In genomic region chr8:45901626-45902025, GRCm38 (mm10) we compare ENCODE assay signal across 30 mouse cellular contexts. TPM values are rescaled to one million over a fixed set of nuclear protein-coding genes. Genes with fewer than 3 reads are reported as not detected.
DNase-seq lines count a peak whose midpoint lies in the region; ATAC-seq and TF ChIP-seq lines count a peak whose summit lies in the region.
"Had no signal": no experiment of that assay in that cellular context is flagged by ENCODE, and none has a peak within 500 bp of the region (broad histone marks: within the 10 kb centered on the region; RNA-seq: fewer than 3 reads in every experiment).

No protein-coding gene starts in this region.

- no peaks in the 10 kb centered on the region for H3K79me2 ChIP-seq in heart, adult 2 months (replicated peaks; ENCODE audit: control insufficient read depth, insufficient read depth, low read length)

- no peaks in the 10 kb centered on the region for H3K27me3 ChIP-seq in heart, adult 2 months (ENCODE audit: control insufficient read depth, insufficient read depth, low read length)
- H3K27me3 ChIP-seq in lung, embryonic 14.5 days (ENCODE audit: insufficient read depth, low read length): no peaks in the 10 kb centered on the region; the same call in 1 of the 2 replicates
- no peaks in the 10 kb centered on the region for H3K27me3 ChIP-seq in heart, embryonic 14.5 days (ENCODE audit: control insufficient read depth, insufficient read depth, low read length)
- H3K27me3 ChIP-seq in midbrain, embryonic 10.5 days (ENCODE audit: low read depth, poor library complexity, severe bottlenecking): no peaks in the 10 kb centered on the region; the same call in 1 of the 2 replicates
- no peaks in the 10 kb centered on the region for H3K27me3 ChIP-seq in midbrain, embryonic 16.5 days (ENCODE audit: control insufficient read depth, insufficient read depth, low read depth, low read length)
- H3K27me3 ChIP-seq: embryonic facial prominence, embryonic 13.5 days; liver, embryonic 12.5 days; neural tube, embryonic 12.5 days had no signal

- peak overlapping the region; percentile 28 for H3K9ac ChIP-seq in heart, adult 2 months (ENCODE audit: low read depth, low read length)
- H3K9ac ChIP-seq in lung, embryonic 14.5 days: no peak overlapping the region
- peak overlapping the region; percentile 62 for H3K9ac ChIP-seq in heart, embryonic 14.5 days (ENCODE audit: low read length)
- H3K9ac ChIP-seq in midbrain, embryonic 16.5 days (ENCODE audit: low read depth, low read length): no peak overlapping the region
- H3K9ac ChIP-seq: embryonic facial prominence, embryonic 13.5 days; liver, embryonic 12.5 days; liver, postnatal 0 days; neural tube, embryonic 12.5 days had no signal

- peaks cover 5% of the 10 kb centered on the region for H3K4me1 ChIP-seq in heart, adult 2 months (ENCODE audit: control insufficient read depth, insufficient read depth, low read length)
- H3K4me1 ChIP-seq in lung, embryonic 14.5 days (ENCODE audit: insufficient read depth): 0 out of 2 replicates have a peak, but pooled peaks cover 4% of the 10 kb centered on the region
- H3K4me1 ChIP-seq in heart, embryonic 14.5 days (ENCODE audit: control insufficient read depth in 2 of 2, insufficient read depth in 2 of 2, low read length in 2 of 2): peaks cover 15 to 35% of the 10 kb centered on the region in 2 experiments
- H3K4me1 ChIP-seq in midbrain, embryonic 10.5 days: peaks cover 7% of the 10 kb centered on the region; the same call in 1 of the 2 replicates
- H3K4me1 ChIP-seq in midbrain, embryonic 16.5 days (ENCODE audit: control insufficient read depth, insufficient read depth, low read length): peaks cover 3% of the 10 kb centered on the region; the same call in 1 of the 2 replicates
- H3K4me1 ChIP-seq: liver, embryonic 12.5 days; neural tube, embryonic 12.5 days had no signal

- H3K27ac ChIP-seq in heart, adult 2 months: peak overlapping the region; percentile 55
- peak overlapping the region; percentile 32; the same call in 1 of the 2 replicates for H3K27ac ChIP-seq in lung, embryonic 14.5 days (ENCODE audit: low read depth)
- H3K27ac ChIP-seq in heart, embryonic 14.5 days (replicated peaks in 1 of 2; ENCODE audit: control insufficient read depth in 1 of 2, insufficient read depth in 1 of 2, low read depth in 2 of 2, low read length in 2 of 2): peak overlapping the region; percentile 92 to 96
- H3K27ac ChIP-seq in midbrain, embryonic 10.5 days (replicated peaks): no peak overlapping the region
- no peak overlapping the region for H3K27ac ChIP-seq in midbrain, embryonic 16.5 days (ENCODE audit: low read length)
- H3K27ac ChIP-seq: embryonic facial prominence, embryonic 13.5 days; forebrain, embryonic 10.5 days; kidney, postnatal 0 days; liver, embryonic 12.5 days; neural tube, embryonic 12.5 days had no signal

- no peak overlapping the region for H3K4me3 ChIP-seq in heart, adult 2 months
- H3K4me3 ChIP-seq in lung, embryonic 14.5 days (ENCODE audit: low read depth, low read length): no peak overlapping the region
- H3K4me3 ChIP-seq in heart, embryonic 14.5 days (ENCODE audit: control insufficient read depth in 1 of 2, insufficient read depth in 1 of 2, low read depth in 1 of 2, low read length in 2 of 2): 0 out of 4 replicates have a peak overlapping the region, but pooled peaks of 1 of the 2 experiments have one; percentile 1
- H3K4me3 ChIP-seq in midbrain, embryonic 10.5 days: no peak overlapping the region
- no peak overlapping the region for H3K4me3 ChIP-seq in midbrain, embryonic 16.5 days (ENCODE audit: low read depth, low read length)
- H3K4me3 ChIP-seq: embryonic facial prominence, embryonic 13.5 days; forebrain, embryonic 10.5 days; liver, embryonic 12.5 days; myocyte; neural tube, embryonic 12.5 days had no signal

- no peak for TF ChIP-seq EP300 in heart, adult 2 months (IDR thresholded peaks at IDR 0.05; ENCODE audit: insufficient read depth, low read depth, low read length)

- no peak for DNase-seq in heart, adult 2 months
- DNase-seq in heart, postnatal 36 days: no peak
- DNase-seq in lung, embryonic 14.5 days: no peak
- DNase-seq in lung, postnatal 14 days: no peak
- peak; percentile 85 for DNase-seq in A20 (ENCODE audit: low read depth, low spot score)
- DNase-seq in midbrain, embryonic 10.5 days (ENCODE audit: low spot score): no peak
- DNase-seq: adrenal gland, postnatal 25 days; B cell, adult 2 months; cerebellum, adult 18-20 months; cerebellum, postnatal 10 days; kidney, adult 8-10 months; kidney, postnatal 4 days; liver, postnatal 0 days; right cerebral cortex, postnatal 14 days had no signal

- H3K9me3 ChIP-seq in lung, embryonic 14.5 days (ENCODE audit: low read depth, low read length): no peaks in the 10 kb centered on the region
- H3K9me3 ChIP-seq in heart, embryonic 14.5 days (ENCODE audit: control insufficient read depth, low read length): no peaks in the 10 kb centered on the region
- no peaks in the 10 kb centered on the region for H3K9me3 ChIP-seq in midbrain, embryonic 10.5 days (replicated peaks)
- no peaks in the 10 kb centered on the region for H3K9me3 ChIP-seq in midbrain, embryonic 16.5 days (replicated peaks; ENCODE audit: control insufficient read depth, low read length, poor library complexity, severe bottlenecking)
- H3K9me3 ChIP-seq: embryonic facial prominence, embryonic 13.5 days; forebrain, embryonic 10.5 days; liver, embryonic 12.5 days; neural tube, embryonic 12.5 days had no signal

- peak; percentile 42 for TF ChIP-seq POLR2A in heart, adult 2 months (IDR thresholded peaks at IDR 0.05; ENCODE audit: insufficient read depth, low read depth, low read length)

- no peak for ATAC-seq in lung, embryonic 14.5 days (ENCODE audit: insufficient read depth)
- ATAC-seq in heart, embryonic 14.5 days (ENCODE audit: insufficient number of reproducible peaks, insufficient read depth, low FRiP score, low read depth): peak; percentile 85
- no peak for ATAC-seq in midbrain, embryonic 16.5 days
- ATAC-seq: forebrain, embryonic 16.5 days; intestine, embryonic 16.5 days; liver, embryonic 12.5 days; liver, postnatal 0 days had no signal

- H3K4me2 ChIP-seq in lung, embryonic 14.5 days: no peak overlapping the region
- H3K4me2 ChIP-seq in heart, embryonic 14.5 days (ENCODE audit: low read length): peak overlapping the region; percentile 49
- H3K4me2 ChIP-seq in midbrain, embryonic 16.5 days (ENCODE audit: low read length): no peak overlapping the region
- H3K4me2 ChIP-seq: embryonic facial prominence, embryonic 13.5 days; liver, embryonic 12.5 days; neural tube, embryonic 12.5 days had no signal

- peaks cover 21% of the 10 kb centered on the region for H3K36me3 ChIP-seq in heart, adult 2 months (ENCODE audit: control insufficient read depth, insufficient read depth, low read length)
- no peaks in the 10 kb centered on the region for H3K36me3 ChIP-seq in lung, embryonic 14.5 days (ENCODE audit: insufficient read depth)
- H3K36me3 ChIP-seq in heart, embryonic 14.5 days (ENCODE audit: control insufficient read depth, insufficient read depth, low read length): peaks cover 54% of the 10 kb centered on the region
- H3K36me3 ChIP-seq in midbrain, embryonic 10.5 days: no peaks in the 10 kb centered on the region
- H3K36me3 ChIP-seq in midbrain, embryonic 16.5 days (ENCODE audit: control insufficient read depth, insufficient read depth, low read length): no peaks in the 10 kb centered on the region
- H3K36me3 ChIP-seq: embryonic facial prominence, embryonic 13.5 days; forebrain, embryonic 10.5 days; liver, embryonic 12.5 days; neural tube, embryonic 12.5 days had no signal

- 48% methylated on average over 8 of the region's 8 CpGs for WGBS in heart, adult 2 months
- WGBS in lung, embryonic 14.5 days: 58% methylated on average over 8 of the region's 8 CpGs
- 42% methylated on average over 8 of the region's 8 CpGs for WGBS in heart, embryonic 14.5 days
- WGBS in midbrain, embryonic 10.5 days: 87% methylated on average over 8 of the region's 8 CpGs
- WGBS in midbrain, embryonic 16.5 days: 69% methylated on average over 8 of the region's 8 CpGs

- intact Hi-C loops in heart, adult 2 months (cut with DNase I): no loop called here
- intact Hi-C loops in heart, postnatal 36 days (cut with DNase I): no loop called here

- no peak for TF ChIP-seq CTCF in heart, adult 2 months (IDR thresholded peaks at IDR 0.05)
- no peak for TF ChIP-seq CTCF in lung, embryonic 14.5 days (IDR thresholded peaks at IDR 0.05; ENCODE audit: low read depth)

RNA-seq across cellular contexts. Expression of gene Pdlim3, which starts 16.4 kb away (rescaled TPM):
- total RNA-seq in heart, adult 2 months (2021): 10 to 100 TPM; 29.4 to 29.9 TPM
- polyA plus RNA-seq in heart, adult 2 months (2012; rRNA removed): 52.5 and 71.1 TPM in 2 replicates
- total RNA-seq in heart, postnatal 36 days (2021): 10 to 100 TPM; 25.6 to 35.2 TPM
- polyA plus RNA-seq in lung, embryonic 14.5 days (2014; fragmentation: Nextera tagmentation; extraction: Ambion mirVana): 30.9 and 35.1 TPM in 2 replicates
- polyA plus RNA-seq in heart, embryonic 14.5 days (2014; fragmentation: Nextera tagmentation; extraction: Ambion mirVana): 188 and 196 TPM in 2 replicates
- polyA plus RNA-seq in midbrain, embryonic 10.5 days (2016; fragmentation: Nextera tagmentation; extraction: Ambion mirVana): 10.6 and 31.0 TPM in 2 replicates
- 16.9 and 24.1 TPM in 2 replicates for polyA plus RNA-seq in midbrain, embryonic 16.5 days (2015; fragmentation: Nextera tagmentation; extraction: Ambion mirVana)
- total RNA-seq: common myeloid progenitor, adult 5-6 weeks had no signal

RNA-seq across cellular contexts. Expression of gene Ccdc110, which starts 32.8 kb away (rescaled TPM):
- total RNA-seq in heart, adult 2 months (2021): not detected
- polyA plus RNA-seq in heart, adult 2 months (2012; rRNA removed): not detected in 2 replicates
- total RNA-seq in heart, postnatal 36 days (2021): not detected
- not detected in 2 replicates for polyA plus RNA-seq in lung, embryonic 14.5 days (2014; fragmentation: Nextera tagmentation; extraction: Ambion mirVana)
- not detected in 2 replicates for polyA plus RNA-seq in heart, embryonic 14.5 days (2014; fragmentation: Nextera tagmentation; extraction: Ambion mirVana)
- 0.19 TPM in 1 of 2 replicates, not detected in the other for polyA plus RNA-seq in midbrain, embryonic 10.5 days (2016; fragmentation: Nextera tagmentation; extraction: Ambion mirVana)
- 0.10 and 0.22 TPM in 2 replicates for polyA plus RNA-seq in midbrain, embryonic 16.5 days (2015; fragmentation: Nextera tagmentation; extraction: Ambion mirVana)
- total RNA-seq: adrenal gland, adult 18-20 months; adrenal gland, postnatal 25 days; common myeloid progenitor, adult 5-6 weeks; gastrocnemius, adult 8-10 months had no signal
- polyA plus RNA-seq: embryonic facial prominence, embryonic 13.5 days; hindbrain, embryonic 11.5 days; intestine, embryonic 16.5 days; kidney, postnatal 0 days; liver, embryonic 12.5 days; liver, postnatal 0 days; myocyte; small intestine, adult 2 months; stomach, embryonic 14.5 days had no signal

Comparison
In these comparisons a context has a peak if more than half of its experiments do, and no peak if none do; other contexts are left out.
1. H3K27ac ChIP-seq: peak in heart, adult 2 months (single experiment), lung, embryonic 14.5 days (single experiment) and heart, embryonic 14.5 days (2 of 2); none in midbrain, embryonic 10.5 days (single experiment) and midbrain, embryonic 16.5 days (single experiment).
2. H3K9ac ChIP-seq: peak in heart, adult 2 months (single experiment) and heart, embryonic 14.5 days (single experiment); none in lung, embryonic 14.5 days (single experiment) and midbrain, embryonic 16.5 days (single experiment).